Mouse (Mus musculus) liver, adult 2 months (tissue): Measurements from ENCODE around the gene Zcchc10.

Experiments used
- CTCF ChIP-seq: fragments of 200-500 bp; IDR thresholded peaks from 2 replicates; pipeline ENCODE4 v1.5.1; 2011; ENCODE audit warnings: low read depth, low read length, control low read depth
- POLR2A ChIP-seq: fragments of 200-500 bp; IDR thresholded peaks from 2 replicates; pipeline ENCODE4 v1.6.1; 2011; ENCODE audit warnings: low read length, control low read depth; ENCODE audit not compliant: insufficient read depth; ENCODE audit errors: extremely low read depth

DNA sequence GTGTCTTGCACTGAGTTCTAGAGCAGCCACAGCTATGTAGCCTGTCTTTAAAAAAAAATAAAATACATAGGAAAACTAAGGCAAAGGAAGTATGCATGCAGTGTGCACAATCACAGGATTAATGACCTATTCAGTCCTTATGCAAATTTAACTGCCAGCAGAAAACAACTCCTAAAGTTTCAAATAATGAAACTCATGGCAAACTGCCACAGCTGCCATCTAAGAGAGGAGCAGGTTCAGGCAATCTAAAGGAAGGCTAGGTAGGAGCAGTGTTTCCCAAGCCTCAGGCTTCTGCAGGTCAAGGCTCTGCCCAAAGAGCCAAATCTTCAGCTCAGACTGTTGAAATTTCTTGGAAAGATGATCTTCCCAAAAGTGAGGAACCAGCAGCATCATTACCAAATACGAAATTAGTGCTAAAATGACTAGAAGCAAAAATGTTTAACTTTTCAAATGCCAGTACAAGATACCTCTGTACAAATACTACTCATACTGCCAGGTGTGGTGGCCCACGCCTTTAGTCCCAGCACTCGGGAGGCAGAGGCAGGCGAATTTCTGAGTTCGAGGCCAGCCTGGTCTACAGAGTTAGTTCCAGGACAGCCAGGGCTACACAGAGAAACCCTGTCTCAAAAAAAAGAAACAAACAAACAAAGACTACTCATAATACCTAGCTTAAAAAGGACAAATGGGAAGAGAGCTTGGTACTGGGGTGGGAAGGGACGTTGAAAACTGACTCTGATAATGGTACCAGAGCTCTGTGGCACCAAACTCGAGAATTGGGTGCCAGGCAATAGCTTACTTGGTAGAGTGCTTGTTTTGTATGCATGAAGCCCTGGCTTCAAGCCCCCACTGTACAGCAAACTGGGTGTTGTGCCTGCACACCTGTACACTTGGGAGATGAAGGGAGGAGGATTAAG is 26.3 kb upstream of the Zcchc10 start:
- TF ChIP-seq POLR2A (no peak), CTCF (no peak)
